Mouse (Mus musculus) liver, adult (tissue): ENCODE measurements at regions not wholly inside any gene's neighbourhood (a gene's known extent, or its start where the extent isn't known, plus 50 kb on each side); places are given as distances from the start of the nearest gene placed in this dataset.

Experiments used
- GATA4 ChIP-seq: IDR thresholded peaks from 2 replicates; pipeline ENCODE4 v1.6.1; 2014; ENCODE audit warnings: mild to moderate bottlenecking, low read length; ENCODE audit not compliant: insufficient replicate concordance

GRCm38 (mm10) chr4:38334529-38335149, 1115.5 kb upstream of the 1700009N14Rik start:
- peak; percentile 88 for TF ChIP-seq GATA4

GRCm38 (mm10) chr4:38335156-38335555, 1114.9 kb upstream of the 1700009N14Rik start:
- no peak for TF ChIP-seq GATA4

GRCm38 (mm10) chr4:38371047-38371446, 1079.0 kb upstream of the 1700009N14Rik start:
- no peak for TF ChIP-seq GATA4

- TF ChIP-seq GATA4: no peak
Observed at GRCm38 (mm10) chr4:38381916-38382315, 1068.2 kb upstream of the 1700009N14Rik start.

- TF ChIP-seq GATA4: no peak
Observed at GRCm38 (mm10) chr4:38396635-38397034, 1053.5 kb upstream of the 1700009N14Rik start.

GRCm38 (mm10) chr4:38461473-38462194, 988.5 kb upstream of the 1700009N14Rik start:
- no peak for TF ChIP-seq GATA4

GRCm38 (mm10) chr4:38498271-38498670, 951.8 kb upstream of the 1700009N14Rik start:
- TF ChIP-seq GATA4: no peak

- no peak for TF ChIP-seq GATA4
Observed at GRCm38 (mm10) chr4:38505875-38506274, 944.2 kb upstream of the 1700009N14Rik start.

- no peak for TF ChIP-seq GATA4
Observed at GRCm38 (mm10) chr4:38507202-38507601, 942.9 kb upstream of the 1700009N14Rik start.

- no peak for TF ChIP-seq GATA4
Observed at GRCm38 (mm10) chr4:38519108-38519507, 931.0 kb upstream of the 1700009N14Rik start.
